Mouse (Mus musculus): ENCODE measurements at regions not wholly inside any gene's neighbourhood (a gene's known extent, or its start where the extent isn't known, plus 50 kb on each side); places are given as distances from the start of the nearest gene placed in this dataset.

- DNase-seq (ENCODE audit: inconsistent ontology term) = peak; percentile 20
Observed at GRCm38 (mm10) chr16:46811835-46812234, 313.5 kb upstream of the Nectin3 start.

- DNase-seq (ENCODE audit: inconsistent ontology term) = peak; percentile 64
Observed at GRCm38 (mm10) chr16:46807476-46807875, 309.2 kb upstream of the Nectin3 start.

- DNase-seq (ENCODE audit: inconsistent ontology term) = no peak
Observed at GRCm38 (mm10) chr16:46776367-46776766, 278.0 kb upstream of the Nectin3 start.

GRCm38 (mm10) chr16:46769383-46769782 is 271.1 kb upstream of the Nectin3 start:
- DNase-seq (ENCODE audit: inconsistent ontology term) = peak; percentile 37

- DNase-seq (ENCODE audit: inconsistent ontology term) = no peak
Observed at GRCm38 (mm10) chr16:46768376-46768775, 270.1 kb upstream of the Nectin3 start.

- DNase-seq (ENCODE audit: inconsistent ontology term) = peak; percentile 65
Observed at GRCm38 (mm10) chr16:46735140-46735539, 236.8 kb upstream of the Nectin3 start.

- DNase-seq (ENCODE audit: inconsistent ontology term) = no peak
Observed at GRCm38 (mm10) chr16:46728424-46728823, 230.1 kb upstream of the Nectin3 start.

- no peak for DNase-seq (ENCODE audit: inconsistent ontology term)
Observed at GRCm38 (mm10) chr16:46723660-46724059, 225.3 kb upstream of the Nectin3 start.

GRCm38 (mm10) chr16:46679787-46680186 is 181.5 kb upstream of the Nectin3 start:
- no peak for DNase-seq (ENCODE audit: inconsistent ontology term)

GRCm38 (mm10) chr16:46669590-46669989 is 171.3 kb upstream of the Nectin3 start:
- peak; percentile 66 for DNase-seq (ENCODE audit: inconsistent ontology term)

GRCm38 (mm10) chr16:46665566-46665965 is 167.2 kb upstream of the Nectin3 start:
- DNase-seq (ENCODE audit: inconsistent ontology term) = no peak

- no peak for DNase-seq (ENCODE audit: inconsistent ontology term)
Observed at GRCm38 (mm10) chr16:46663008-46663407, 164.7 kb upstream of the Nectin3 start.

- DNase-seq (ENCODE audit: inconsistent ontology term) = peak; percentile 74
Observed at GRCm38 (mm10) chr16:46655041-46655440, 156.7 kb upstream of the Nectin3 start.

GRCm38 (mm10) chr16:46625807-46626206 is 127.5 kb upstream of the Nectin3 start:
- DNase-seq (ENCODE audit: inconsistent ontology term) = no peak

- no peak for DNase-seq (ENCODE audit: inconsistent ontology term)
Observed at GRCm38 (mm10) chr16:46623246-46623645, 124.9 kb upstream of the Nectin3 start.

GRCm38 (mm10) chr16:46619871-46620270 is 121.5 kb upstream of the Nectin3 start:
- DNase-seq (ENCODE audit: inconsistent ontology term) = no peak

- DNase-seq (ENCODE audit: inconsistent ontology term) = peak; percentile 45
Observed at GRCm38 (mm10) chr16:46617544-46618335, 119.4 kb upstream of the Nectin3 start.

- no peak for DNase-seq (ENCODE audit: inconsistent ontology term)
Observed at GRCm38 (mm10) chr16:46616606-46617005, 118.3 kb upstream of the Nectin3 start.

- peak; percentile 73 for DNase-seq (ENCODE audit: inconsistent ontology term)
Observed at GRCm38 (mm10) chr16:46613062-46613818, 114.9 kb upstream of the Nectin3 start.

- DNase-seq (ENCODE audit: inconsistent ontology term) = no peak
Observed at GRCm38 (mm10) chr16:46605879-46606203, 107.5 kb upstream of the Nectin3 start.

- DNase-seq (ENCODE audit: inconsistent ontology term) = no peak
Observed at GRCm38 (mm10) chr16:46605001-46605878, 106.9 kb upstream of the Nectin3 start.

GRCm38 (mm10) chr16:46592618-46593253 is 94.4 kb upstream of the Nectin3 start:
- peak; percentile 25 for DNase-seq (ENCODE audit: inconsistent ontology term)

Data from Muller cell, postnatal 12 days (primary cell).